Mouse (Mus musculus) E14TG2a.4 (cell line): Measurements from ENCODE around the gene Acoxl.

Experiments
- CTCF ChIP-seq: conservative IDR thresholded peaks from 2 replicates; pipeline ENCODE4 v1.5.1; 2014; ENCODE audit warnings: low read length
- NANOG ChIP-seq: IDR thresholded peaks from 2 replicates; pipeline ENCODE4 v1.6.1; 2014; ENCODE audit warnings: borderline replicate concordance, low read length, mixed read lengths

DNA sequence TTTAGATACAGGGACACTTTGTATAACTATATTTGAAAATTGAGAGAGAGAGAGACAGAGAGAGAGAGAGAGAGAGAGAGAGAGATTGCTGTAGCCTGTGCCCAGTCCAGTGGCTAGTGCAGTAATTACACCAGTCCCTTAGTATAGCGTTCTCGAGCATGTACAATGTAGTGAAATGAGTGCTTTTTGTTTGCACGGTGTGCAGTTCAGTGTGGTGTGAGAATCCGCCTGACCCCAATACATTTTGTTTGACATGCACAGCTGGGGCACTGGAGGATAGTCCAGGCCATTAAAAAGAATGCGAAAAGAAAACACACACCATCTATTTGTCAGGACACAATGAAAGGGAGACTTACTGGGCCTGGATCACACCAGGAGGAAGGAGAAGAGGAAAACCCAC, 89.6 kb downstream of the Acoxl start:
- no peak for TF ChIP-seq CTCF
- TF ChIP-seq NANOG, result no peak
